ENCODE assay signal across 8 mouse cellular contexts in genomic region chr15:85205792-85206702, GRCm38 (mm10). TPM values are rescaled to one million over a fixed set of nuclear protein-coding genes. Genes with fewer than 3 reads are reported as not detected.
DNase-seq lines count a peak whose midpoint lies in the region; ATAC-seq and TF ChIP-seq lines count a peak whose summit lies in the region.

Gene Fbln1 (plus strand): TSS chr15:85205949.

- H3K4me3 ChIP-seq in C2C12 (ENCODE audit: insufficient read depth, poor library complexity, severe bottlenecking): peak within 1 kb of the TSS; percentile 44
- peak within 1 kb of the TSS; percentile 56 for H3K4me3 ChIP-seq in forebrain, postnatal 0 days (ENCODE audit: low read depth, low read length)
- H3K4me3 ChIP-seq in liver, embryonic 14.5 days (ENCODE audit: insufficient read depth in 1 of 2, low read depth in 2 of 2, low read length in 2 of 2): peak within 1 kb of the TSS; percentile 32 to 35
- H3K4me3 ChIP-seq in neural tube, embryonic 14.5 days (ENCODE audit: low read depth, low read length): peak within 1 kb of the TSS; percentile 47

- H3K79me2 ChIP-seq in C2C12 (ENCODE audit: control insufficient read depth, insufficient read depth): peaks cover 9% of the 10 kb centered on the region

- no peaks in the 10 kb centered on the region for H3K79me3 ChIP-seq in C2C12 (ENCODE audit: low read depth)

- no peaks in the 10 kb centered on the region for H3K36me3 ChIP-seq in C2C12 (ENCODE audit: control insufficient read depth, insufficient read depth)
- H3K36me3 ChIP-seq in forebrain, postnatal 0 days (ENCODE audit: insufficient read depth): no peaks in the 10 kb centered on the region
- H3K36me3 ChIP-seq in liver, embryonic 14.5 days (replicated peaks; ENCODE audit: control insufficient read depth, insufficient read depth, low read depth): no peaks in the 10 kb centered on the region
- no peaks in the 10 kb centered on the region for H3K36me3 ChIP-seq in neural tube, embryonic 14.5 days (ENCODE audit: control insufficient read depth, insufficient read depth, low read length)

- H3K27ac ChIP-seq in forebrain, postnatal 0 days (ENCODE audit: low read depth, low read length): 0 out of 2 replicates have a peak within 1 kb of the TSS, but pooled peaks have one; percentile 15
- no peak within 1 kb of the TSS for H3K27ac ChIP-seq in liver, embryonic 14.5 days
- no peak within 1 kb of the TSS for H3K27ac ChIP-seq in neural tube, embryonic 14.5 days (ENCODE audit: low read depth, low read length)

- H3K9ac ChIP-seq in forebrain, postnatal 0 days: peak within 1 kb of the TSS; percentile 66
- H3K9ac ChIP-seq in liver, embryonic 14.5 days (replicated peaks): no peak within 1 kb of the TSS
- H3K9ac ChIP-seq in neural tube, embryonic 14.5 days (replicated peaks; ENCODE audit: low read depth, low read length): peak within 1 kb of the TSS; percentile 55

- intact Hi-C loops in heart, postnatal 10 days (cut with DNase I): no loop called here

- H3ac ChIP-seq in C2C12 (ENCODE audit: control insufficient read depth, insufficient read length, low read depth): peak within 1 kb of the TSS; percentile 84

- WGBS in forebrain, postnatal 0 days: under 1% methylated on average over 60 of the region's 64 CpGs
- 3% methylated on average over 64 of the region's 64 CpGs for WGBS in liver, embryonic 14.5 days (ENCODE audit: insufficient replicate concordance)
- under 1% methylated on average over 64 of the region's 64 CpGs for WGBS in neural tube, embryonic 14.5 days

- H3K27me3 ChIP-seq in C2C12 (ENCODE audit: control insufficient read depth, insufficient read depth, insufficient read length): no peaks in the 10 kb centered on the region
- no peaks in the 10 kb centered on the region for H3K27me3 ChIP-seq in forebrain, postnatal 0 days (ENCODE audit: insufficient read depth, low read length)
- H3K27me3 ChIP-seq in liver, embryonic 14.5 days (ENCODE audit: control insufficient read depth, insufficient read depth, low read length): peaks cover 7% of the 10 kb centered on the region
- H3K27me3 ChIP-seq in neural tube, embryonic 14.5 days (ENCODE audit: control insufficient read depth, insufficient read depth, low read length): no peaks in the 10 kb centered on the region

- no peak for TF ChIP-seq CTCF in C2C12 (IDR thresholded peaks at IDR 0.05; ENCODE audit: control insufficient read depth, insufficient read depth, insufficient read length)
- TF ChIP-seq CTCF in forebrain, postnatal 0 days (IDR thresholded peaks at IDR 0.05; ENCODE audit: low read depth): no peak
- TF ChIP-seq CTCF in liver, embryonic 14.5 days (IDR thresholded peaks at IDR 0.05; ENCODE audit: low read depth): no peak

- peak; percentile 86 to 90 for DNase-seq in adrenal gland, postnatal 36 days
- DNase-seq in forebrain, postnatal 0 days: peak; percentile 80
- DNase-seq in heart, postnatal 10 days: peak; percentile 81
- peak; percentile 88 to 94 for DNase-seq in kidney, postnatal 4 days
- DNase-seq in liver, embryonic 14.5 days (ENCODE audit: low read depth in 3 of 3, low spot score in 3 of 3): no peak
- DNase-seq in thymus, postnatal 25 days: peak; percentile 68

- no peaks in the 10 kb centered on the region for H3K9me3 ChIP-seq in forebrain, postnatal 0 days (ENCODE audit: low read length)
- H3K9me3 ChIP-seq in liver, embryonic 14.5 days (ENCODE audit: control insufficient read depth, low read length): no peaks in the 10 kb centered on the region; the same call in 1 of the 2 replicates
- H3K9me3 ChIP-seq in neural tube, embryonic 14.5 days (ENCODE audit: control insufficient read depth, low read length): no peaks in the 10 kb centered on the region

- H3K4me1 ChIP-seq in forebrain, postnatal 0 days (ENCODE audit: insufficient read depth): 0 out of 2 replicates have a peak, but pooled peaks cover 4% of the 10 kb centered on the region
- no peaks in the 10 kb centered on the region for H3K4me1 ChIP-seq in liver, embryonic 14.5 days (replicated peaks; ENCODE audit: control insufficient read depth in 2 of 2, insufficient read depth in 2 of 2, low read length in 1 of 2)
- H3K4me1 ChIP-seq in neural tube, embryonic 14.5 days (ENCODE audit: control insufficient read depth, insufficient read depth, low read length): peaks cover 12% of the 10 kb centered on the region; the same call in 1 of the 2 replicates

- no peak for TF ChIP-seq EP300 in liver, embryonic 14.5 days (IDR thresholded peaks at IDR 0.05; ENCODE audit: low read depth)

- ATAC-seq in forebrain, postnatal 0 days: peak; percentile 86
- ATAC-seq in liver, embryonic 14.5 days (ENCODE audit: insufficient read depth): peak; percentile 43; the same call in 1 of the 2 replicates
- peak; percentile 85 for ATAC-seq in neural tube, embryonic 14.5 days (ENCODE audit: low read depth)

- peak within 1 kb of the TSS; percentile 88 for H3K4me2 ChIP-seq in forebrain, postnatal 0 days (ENCODE audit: low read depth)
- peak within 1 kb of the TSS; percentile 51 for H3K4me2 ChIP-seq in liver, embryonic 14.5 days (ENCODE audit: low read depth)
- peak within 1 kb of the TSS; percentile 86 for H3K4me2 ChIP-seq in neural tube, embryonic 14.5 days (ENCODE audit: low read depth, low read length)

TF ChIP-seq in C2C12, 6 proteins besides CTCF, POLR2A, EP300 and RAD21:
- TF ChIP-seq USF1 (IDR thresholded peaks at IDR 0.05; ENCODE audit: low read depth) (no peak), MAX (IDR thresholded peaks at IDR 0.05) (peak; percentile 53)

RNA-seq across cellular contexts. Expression of gene Fbln1, which starts in this region (rescaled TPM):
- 32.4 TPM for polyA plus RNA-seq in C2C12 (2012; fragmentation: generic; extraction: Trizol)
- total RNA-seq in adrenal gland, postnatal 36 days (2021): 10 to 100 TPM; 36.8 to 47.6 TPM
- total RNA-seq in forebrain, postnatal 0 days (2014; rRNA removed): 38.2 and 60.3 TPM in 2 replicates
- 47.1 and 50.9 TPM in 2 replicates for polyA plus RNA-seq in forebrain, postnatal 0 days (2015; fragmentation: Nextera tagmentation; extraction: Ambion mirVana)
- total RNA-seq in heart, postnatal 10 days (2021): 10 to 100 TPM; 76.2 to 79.6 TPM
- polyA plus RNA-seq in liver, embryonic 14.5 days (2012; rRNA removed): 5.2 and 5.4 TPM in 2 replicates
- 4.9 and 6.0 TPM in 2 replicates for polyA plus RNA-seq in liver, embryonic 14.5 days (2014; fragmentation: Nextera tagmentation; extraction: Ambion mirVana)
- 17.1 and 64.7 TPM in 2 replicates for polyA plus RNA-seq in neural tube, embryonic 14.5 days (2014; fragmentation: Nextera tagmentation; extraction: Ambion mirVana)

Comparison
In these comparisons a context has a peak if more than half of its experiments do, and no peak if none do; other contexts are left out.
1. DNase-seq: peak in adrenal gland, postnatal 36 days (2 of 2), forebrain, postnatal 0 days (single experiment), heart, postnatal 10 days (2 of 2), kidney, postnatal 4 days (2 of 2) and thymus, postnatal 25 days (single experiment); none in liver, embryonic 14.5 days (0 of 3).
2. Peak in every context shown above with its lines, with median percentiles within 50 percentile points of each other: H3K4me3 ChIP-seq, ATAC-seq and H3K4me2 ChIP-seq.